Mouse (Mus musculus): ENCODE data around the gene Minos1.

DNA sequence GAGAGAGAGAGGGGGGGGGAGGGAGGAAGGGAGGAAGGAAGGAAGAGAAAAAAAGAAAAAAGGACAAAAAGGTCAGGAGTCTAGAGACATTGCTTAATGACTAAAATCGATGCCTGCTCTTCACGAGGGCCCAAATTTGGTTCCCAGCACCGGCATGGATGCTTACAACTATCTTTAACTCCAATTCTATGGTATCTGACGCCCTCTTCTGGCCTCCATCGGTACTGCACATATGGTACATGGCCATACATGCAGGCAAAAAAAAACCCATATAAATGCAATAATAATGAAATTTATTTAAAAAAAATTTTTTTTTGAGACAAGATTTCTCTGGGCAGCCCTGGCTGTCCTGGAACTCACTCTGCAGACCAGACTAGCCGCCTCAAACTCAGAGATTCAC, 20.5 kb upstream of the Minos1 start:
- TF ChIP-seq POLR2A (IDR thresholded peaks at IDR 0.05; ENCODE audit: extremely low read depth, insufficient read depth, low read length) = no peak
- no peak for TF ChIP-seq CTCF (IDR thresholded peaks at IDR 0.05; ENCODE audit: extremely low read depth, insufficient read depth, low read length)
